Mouse (Mus musculus): ENCODE measurements around the gene Tjp2. TPM values are rescaled to one million over a fixed set of nuclear protein-coding genes. Genes with fewer than 3 reads are reported as not detected.

Gene Tjp2
- polyA plus RNA-seq, 1 experiment from 2014 or later = 36.9 TPM

DNA sequence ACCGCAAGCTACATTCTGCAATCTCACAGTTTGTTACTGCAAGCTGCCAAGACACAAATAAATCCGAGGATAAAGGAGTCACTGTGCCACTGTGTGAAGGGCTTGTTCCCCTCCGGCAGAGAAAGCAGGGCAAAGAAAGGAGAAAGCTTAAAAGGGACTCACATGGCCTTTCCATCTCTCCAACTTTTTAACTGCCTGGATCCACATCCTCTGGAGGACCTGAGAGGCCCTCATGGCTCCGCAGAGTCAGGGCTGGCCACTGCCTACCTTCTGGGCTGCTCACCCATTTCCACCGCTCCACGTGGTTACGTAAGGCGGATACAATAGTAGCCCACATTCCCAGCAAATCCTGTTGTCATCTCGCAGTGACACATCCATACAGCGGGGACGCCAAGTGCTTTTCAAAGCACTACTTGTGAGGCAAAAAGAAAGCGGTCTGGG, 82.2 kb downstream of the Tjp2 start:
- H3K27me3 ChIP-seq (ENCODE audit: control insufficient read depth, insufficient read depth, low read length) = no peaks in the 10 kb centered on the region
- DNase-seq (ENCODE audit: low spot score) (no peak), ATAC-seq (replicated peaks; ENCODE audit: low FRiP score) (peak; percentile 39; the same call in 1 of the 2 replicates)
- H3K4me3 ChIP-seq (ENCODE audit: low read depth, low read length) = no peak overlapping the region
- H3K4me1 ChIP-seq (replicated peaks; ENCODE audit: control insufficient read depth, insufficient read depth, low read length) = peaks cover 2% of the 10 kb centered on the region; the same call in 1 of the 2 replicates
- no peaks in the 10 kb centered on the region for H3K36me3 ChIP-seq (ENCODE audit: control insufficient read depth, insufficient read depth, low read length)
- 0 out of 2 replicates have a peak overlapping the region, but pooled peaks have one; percentile 5 for H3K4me2 ChIP-seq (ENCODE audit: low read depth, low read length, severe bottlenecking)
- WGBS = 67% methylated on average over 12 of the region's 12 CpGs
- no peaks in the 10 kb centered on the region for H3K9me3 ChIP-seq (ENCODE audit: control insufficient read depth, low read length)
- H3K27ac ChIP-seq (ENCODE audit: low read depth, low read length) = no peak overlapping the region
- H3K9ac ChIP-seq (ENCODE audit: low read length) = no peak overlapping the region

DNA sequence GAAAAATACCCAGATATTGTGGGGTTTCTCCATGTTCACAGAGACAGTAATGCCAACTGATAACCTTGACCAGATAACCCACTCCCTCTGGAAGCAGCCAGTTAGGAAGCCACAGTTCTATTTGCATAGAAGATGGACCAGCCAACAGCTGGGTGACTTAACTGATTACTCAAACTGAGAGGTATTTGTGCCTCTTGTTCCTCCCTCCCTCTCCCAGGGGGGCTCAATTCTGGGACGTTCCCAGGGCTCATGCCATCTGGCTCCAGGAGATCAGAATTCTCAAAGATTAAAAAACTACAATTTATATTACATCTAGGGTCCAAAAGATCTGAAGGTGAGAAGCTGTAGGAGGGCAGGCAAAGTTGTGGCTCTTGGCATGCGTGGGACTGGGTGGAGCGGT, 84.5 kb downstream of the Tjp2 start:
- H3K4me2 ChIP-seq (ENCODE audit: low read depth, low read length, severe bottlenecking) = no peak overlapping the region
- WGBS = 73% methylated on average over 3 of the region's 3 CpGs
- ATAC-seq (replicated peaks; ENCODE audit: low FRiP score) = no peak
- no peak overlapping the region for H3K9ac ChIP-seq (ENCODE audit: low read length)
- H3K4me3 ChIP-seq (ENCODE audit: low read depth, low read length) = no peak overlapping the region
- no peak overlapping the region for H3K27ac ChIP-seq (ENCODE audit: low read depth, low read length)
- peaks cover 2% of the 10 kb centered on the region; the same call in 1 of the 2 replicates for H3K4me1 ChIP-seq (replicated peaks; ENCODE audit: control insufficient read depth, insufficient read depth, low read length)
- H3K36me3 ChIP-seq (ENCODE audit: control insufficient read depth, insufficient read depth, low read length) = no peaks in the 10 kb centered on the region
- no peak for DNase-seq (ENCODE audit: low spot score)
- no peaks in the 10 kb centered on the region for H3K9me3 ChIP-seq (ENCODE audit: control insufficient read depth, low read length)
- H3K27me3 ChIP-seq (ENCODE audit: control insufficient read depth, insufficient read depth, low read length) = no peaks in the 10 kb centered on the region

DNA sequence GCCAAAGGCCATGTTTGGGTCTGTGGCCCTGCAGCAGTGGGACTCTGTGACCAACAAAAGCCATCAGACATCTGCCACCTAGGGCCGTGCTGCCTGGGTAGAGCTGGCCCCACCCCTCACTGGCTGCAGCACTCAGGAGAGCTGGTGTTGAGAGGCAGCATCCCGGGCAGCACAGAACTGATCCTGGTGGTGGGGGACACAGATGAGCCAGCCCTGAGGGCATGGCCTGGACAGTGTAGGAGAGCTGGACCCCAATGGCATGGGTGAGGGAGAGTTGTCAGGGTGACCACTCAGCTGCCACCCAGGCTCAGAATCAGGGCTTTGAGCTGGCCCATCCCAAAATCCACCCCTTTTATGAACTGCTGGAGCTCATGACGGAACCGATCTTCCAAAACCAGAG, 87.4 kb downstream of the Tjp2 start:
- H3K4me3 ChIP-seq (ENCODE audit: low read depth, low read length) = no peak overlapping the region
- no peaks in the 10 kb centered on the region for H3K9me3 ChIP-seq (ENCODE audit: control insufficient read depth, low read length)
- no peak overlapping the region for H3K27ac ChIP-seq (ENCODE audit: low read depth, low read length)
- WGBS = 85% methylated on average over 4 of the region's 4 CpGs
- H3K27me3 ChIP-seq (ENCODE audit: control insufficient read depth, insufficient read depth, low read length) = no peaks in the 10 kb centered on the region
- DNase-seq (ENCODE audit: low spot score) = no peak
- H3K4me1 ChIP-seq (replicated peaks; ENCODE audit: control insufficient read depth, insufficient read depth, low read length) = no peaks in the 10 kb centered on the region; the same call in 1 of the 2 replicates
- ATAC-seq (replicated peaks; ENCODE audit: low FRiP score) = no peak
- H3K4me2 ChIP-seq (ENCODE audit: low read depth, low read length, severe bottlenecking) = no peak overlapping the region
- no peak overlapping the region for H3K9ac ChIP-seq (ENCODE audit: low read length)
- H3K36me3 ChIP-seq (ENCODE audit: control insufficient read depth, insufficient read depth, low read length) = no peaks in the 10 kb centered on the region; the same call in 1 of the 2 replicates

DNA sequence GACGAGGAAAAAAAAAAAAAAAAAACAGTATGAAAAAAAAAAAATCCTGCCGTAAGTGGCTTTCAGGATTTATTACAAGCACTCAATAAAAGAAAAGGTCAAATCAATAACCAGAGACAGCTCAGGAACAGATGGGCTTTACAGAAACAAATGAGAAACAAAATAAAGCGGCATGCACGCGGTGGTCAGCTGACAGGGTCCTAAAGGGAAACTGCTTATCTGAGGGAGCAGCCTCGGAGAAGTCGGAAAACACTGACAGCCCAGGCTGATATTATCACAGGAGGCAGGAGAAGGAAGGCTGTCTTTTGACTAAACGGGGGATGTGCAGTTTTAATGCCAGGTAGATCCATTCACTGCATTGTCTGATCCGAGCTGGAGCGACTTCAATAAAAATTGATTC, 89.8 kb downstream of the Tjp2 start:
- Histone ChIP-seq H3K4me1 (replicated peaks; ENCODE audit: control insufficient read depth, insufficient read depth, low read length) (no peaks in the 10 kb centered on the region), H3K9me3 (ENCODE audit: control insufficient read depth, low read length) (no peaks in the 10 kb centered on the region), H3K4me3 (ENCODE audit: low read depth, low read length) (no peak overlapping the region), H3K4me2 (ENCODE audit: low read depth, low read length, severe bottlenecking) (no peak overlapping the region), H3K27ac (ENCODE audit: low read depth, low read length) (no peak overlapping the region), H3K27me3 (ENCODE audit: control insufficient read depth, insufficient read depth, low read length) (no peaks in the 10 kb centered on the region), H3K9ac (ENCODE audit: low read length) (no peak overlapping the region), H3K36me3 (ENCODE audit: control insufficient read depth, insufficient read depth, low read length) (peaks cover 8% of the 10 kb centered on the region; the same call in 1 of the 2 replicates)
- no peak for ATAC-seq (replicated peaks; ENCODE audit: low FRiP score)
- DNase-seq (ENCODE audit: low spot score) = no peak
- WGBS = 64% methylated on average over 10 of the region's 10 CpGs

DNA sequence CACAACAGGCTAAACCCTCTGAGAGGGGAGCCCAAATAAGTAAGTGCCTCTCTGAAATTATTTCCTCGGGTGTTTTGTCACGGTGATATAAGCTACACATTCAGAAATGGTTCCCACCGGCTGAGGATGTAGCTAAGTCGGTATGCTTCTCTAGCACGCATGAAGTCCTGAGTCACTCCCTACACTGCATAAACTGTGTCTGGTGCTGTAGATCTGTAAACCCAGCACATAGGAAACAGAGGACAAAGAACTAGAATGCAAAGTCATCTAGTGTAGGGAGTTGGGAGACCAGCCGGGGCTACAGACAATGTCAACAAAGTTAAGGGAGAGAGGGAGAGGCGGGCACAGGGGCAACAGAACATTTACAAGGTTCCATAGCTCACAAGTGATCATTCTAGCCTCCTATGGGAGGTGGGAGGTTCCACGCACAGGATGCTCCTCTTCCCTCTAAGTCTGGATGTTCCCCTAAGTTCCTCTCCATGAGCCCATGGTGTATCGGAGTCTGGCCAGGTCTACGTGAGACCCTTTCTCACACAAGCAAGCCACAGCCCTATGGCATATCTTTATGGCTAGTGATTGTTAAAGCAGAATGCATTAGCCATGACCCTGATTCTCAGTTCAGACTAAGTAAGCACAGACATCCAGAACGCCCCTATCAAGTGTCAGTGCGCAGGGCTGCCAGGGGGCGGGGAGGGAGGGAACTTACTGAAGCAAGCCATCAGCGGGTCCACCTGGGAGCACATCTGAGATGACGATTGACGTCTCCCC, 90.5 kb downstream of the Tjp2 start:
- H3K9me3 ChIP-seq (ENCODE audit: control insufficient read depth, low read length) = no peaks in the 10 kb centered on the region
- no peak overlapping the region for H3K9ac ChIP-seq (ENCODE audit: low read length)
- WGBS = 90% methylated on average over 16 of the region's 16 CpGs
- H3K4me1 ChIP-seq (replicated peaks; ENCODE audit: control insufficient read depth, insufficient read depth, low read length) = no peaks in the 10 kb centered on the region
- no peak overlapping the region for H3K4me2 ChIP-seq (ENCODE audit: low read depth, low read length, severe bottlenecking)
- H3K27me3 ChIP-seq (ENCODE audit: control insufficient read depth, insufficient read depth, low read length) = no peaks in the 10 kb centered on the region
- ATAC-seq (replicated peaks; ENCODE audit: low FRiP score) = no peak
- no peak for DNase-seq (ENCODE audit: low spot score)
- no peak overlapping the region for H3K27ac ChIP-seq (ENCODE audit: low read depth, low read length)
- peaks cover 8% of the 10 kb centered on the region; the same call in 1 of the 2 replicates for H3K36me3 ChIP-seq (ENCODE audit: control insufficient read depth, insufficient read depth, low read length)
- H3K4me3 ChIP-seq (ENCODE audit: low read depth, low read length) = no peak overlapping the region

DNA sequence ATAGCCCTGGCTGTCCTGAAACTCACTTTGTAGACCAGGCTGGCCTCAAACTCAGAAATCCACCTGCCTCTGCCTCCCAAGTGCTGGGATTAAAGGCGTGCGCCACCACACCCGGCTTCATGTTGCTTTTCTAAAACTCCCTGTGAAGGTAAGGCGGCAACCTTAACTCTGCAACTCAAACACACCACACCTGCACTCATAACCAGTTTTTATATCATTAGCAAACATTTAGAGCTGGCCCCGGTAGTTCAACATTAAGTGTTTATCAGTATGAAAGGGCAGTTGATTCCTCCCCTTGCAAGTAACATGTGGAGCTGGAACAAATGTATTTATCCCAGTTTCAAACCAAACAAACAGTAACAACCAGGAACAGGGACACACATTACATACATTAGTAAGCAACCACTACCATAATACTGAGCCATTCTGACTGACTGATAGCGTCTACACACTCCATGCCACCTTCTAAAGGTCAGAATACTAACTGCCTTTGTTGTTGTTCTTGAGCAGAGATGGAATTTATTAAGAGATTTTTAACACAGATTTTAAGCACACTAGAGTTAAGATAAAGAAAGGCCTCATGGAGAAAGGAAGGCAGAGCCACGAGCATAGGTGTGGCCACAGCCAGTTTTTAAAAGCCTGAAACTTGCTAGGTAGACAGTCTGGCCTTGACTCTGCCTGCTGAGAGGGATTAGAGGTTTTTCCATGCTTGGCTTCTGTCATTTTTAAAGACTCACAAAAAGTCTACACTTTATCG, 101.1 kb downstream of the Tjp2 start:
- DNase-seq (ENCODE audit: low spot score) (no peak), ATAC-seq (replicated peaks; ENCODE audit: low FRiP score) (no peak)
- H3K9ac ChIP-seq (ENCODE audit: low read length) = no peak overlapping the region
- WGBS = 94% methylated on average over 8 of the region's 8 CpGs
- no peaks in the 10 kb centered on the region for H3K9me3 ChIP-seq (ENCODE audit: control insufficient read depth, low read length)
- no peaks in the 10 kb centered on the region for H3K4me1 ChIP-seq (replicated peaks; ENCODE audit: control insufficient read depth, insufficient read depth, low read length)
- H3K27ac ChIP-seq (ENCODE audit: low read depth, low read length) = no peak overlapping the region
- no peaks in the 10 kb centered on the region; the same call in none of the 2 replicates for H3K36me3 ChIP-seq (ENCODE audit: control insufficient read depth, insufficient read depth, low read length)
- no peaks in the 10 kb centered on the region for H3K27me3 ChIP-seq (ENCODE audit: control insufficient read depth, insufficient read depth, low read length)
- no peak overlapping the region for H3K4me3 ChIP-seq (ENCODE audit: low read depth, low read length)
- no peak overlapping the region for H3K4me2 ChIP-seq (ENCODE audit: low read depth, low read length, severe bottlenecking)

DNA sequence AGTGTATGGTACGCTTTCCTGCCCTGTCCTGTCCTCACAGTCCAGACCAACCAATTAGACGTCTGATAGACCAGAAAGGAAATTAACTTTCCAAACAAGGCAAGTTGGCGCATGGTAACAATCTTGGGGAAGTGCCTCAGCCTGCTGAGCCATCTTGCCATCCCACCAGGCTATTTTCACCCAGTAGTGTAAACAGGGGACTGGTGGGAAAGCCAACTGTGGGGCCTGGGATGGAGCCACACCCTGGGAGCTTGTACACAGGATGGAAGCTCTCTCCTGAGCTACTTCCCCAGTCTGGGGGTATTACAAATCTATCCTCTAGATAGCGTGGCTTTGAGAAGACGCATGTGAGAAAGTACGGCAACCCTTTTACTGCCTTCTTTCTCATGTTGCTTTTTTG, 101.7 kb downstream of the Tjp2 start:
- ATAC-seq (replicated peaks; ENCODE audit: low FRiP score) = no peak
- H3K4me3 ChIP-seq (ENCODE audit: low read depth, low read length) = no peak overlapping the region
- no peak for DNase-seq (ENCODE audit: low spot score)
- no peaks in the 10 kb centered on the region for H3K4me1 ChIP-seq (replicated peaks; ENCODE audit: control insufficient read depth, insufficient read depth, low read length)
- no peak overlapping the region for H3K9ac ChIP-seq (ENCODE audit: low read length)
- H3K27me3 ChIP-seq (ENCODE audit: control insufficient read depth, insufficient read depth, low read length) = no peaks in the 10 kb centered on the region
- H3K27ac ChIP-seq (ENCODE audit: low read depth, low read length) = no peak overlapping the region
- no peak overlapping the region for H3K4me2 ChIP-seq (ENCODE audit: low read depth, low read length, severe bottlenecking)
- WGBS = 89% methylated on average over 6 of the region's 6 CpGs
- H3K9me3 ChIP-seq (ENCODE audit: control insufficient read depth, low read length) = no peaks in the 10 kb centered on the region
- H3K36me3 ChIP-seq (ENCODE audit: control insufficient read depth, insufficient read depth, low read length) = no peaks in the 10 kb centered on the region; the same call in none of the 2 replicates

DNA sequence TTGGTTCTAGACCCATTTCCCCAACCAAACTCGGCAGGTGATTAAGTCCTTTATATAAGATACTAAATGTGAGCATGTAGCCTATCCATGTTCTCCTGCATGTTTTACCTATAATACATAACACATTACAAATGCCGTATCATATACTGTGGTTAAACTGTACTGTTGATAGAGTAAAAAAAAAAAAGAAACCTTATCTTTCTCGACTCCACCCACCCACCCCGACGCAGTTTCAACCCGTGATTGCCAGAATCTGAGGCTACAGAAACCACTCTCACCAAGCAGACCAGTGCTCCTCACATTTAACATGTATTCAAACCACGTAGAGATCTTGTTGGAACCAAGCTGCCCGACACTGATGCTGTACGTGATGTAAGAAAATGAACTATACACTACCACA, 102.2 kb downstream of the Tjp2 start:
- ATAC-seq (replicated peaks; ENCODE audit: low FRiP score) (no peak), DNase-seq (ENCODE audit: low spot score) (no peak)
- WGBS = 90% methylated on average over 9 of the region's 9 CpGs
- Histone ChIP-seq H3K36me3 (ENCODE audit: control insufficient read depth, insufficient read depth, low read length) (no peaks in the 10 kb centered on the region; the same call in none of the 2 replicates), H3K9me3 (ENCODE audit: control insufficient read depth, low read length) (no peaks in the 10 kb centered on the region), H3K4me1 (replicated peaks; ENCODE audit: control insufficient read depth, insufficient read depth, low read length) (no peaks in the 10 kb centered on the region), H3K9ac (ENCODE audit: low read length) (no peak overlapping the region), H3K4me2 (ENCODE audit: low read depth, low read length, severe bottlenecking) (no peak overlapping the region), H3K27ac (ENCODE audit: low read depth, low read length) (no peak overlapping the region), H3K27me3 (ENCODE audit: control insufficient read depth, insufficient read depth, low read length) (no peaks in the 10 kb centered on the region), H3K4me3 (ENCODE audit: low read depth, low read length) (no peak overlapping the region)

Measured in forebrain, embryonic 11.5 days (tissue).